Mouse (Mus musculus): ENCODE measurements at regions not wholly inside any gene's neighbourhood (a gene's known extent, or its start where the extent isn't known, plus 50 kb on each side); places are given as distances from the start of the nearest gene placed in this dataset.

- no peak for TF ChIP-seq CTCF (IDR thresholded peaks at IDR 0.05; ENCODE audit: extremely low read depth, insufficient read length, insufficient replicate concordance, low read depth, low read length)
- TF ChIP-seq POLR2A (IDR thresholded peaks at IDR 0.05; ENCODE audit: low read depth, low read length) = no peak
Observed at GRCm38 (mm10) chr1:169397371-169397770, 133.9 kb downstream of the Nuf2 start.
